Mouse (Mus musculus): ENCODE results near the gene Rps25. TPM values are rescaled to one million over a fixed set of nuclear protein-coding genes. Genes with fewer than 3 reads are reported as not detected.
A peak's percentile ranks its signal among the peaks of the same experiment; 100 is the strongest.

The Rps25 gene
- polyA plus RNA-seq, 1 experiment from 2014 or later = 1,598 TPM

- Histone ChIP-seq H3K36me3 (ENCODE audit: control insufficient read depth, insufficient read depth, low read length) (no peaks in the 10 kb centered on the region), H3K27ac (ENCODE audit: low read length) (no peak overlapping the region; the same call in 1 of the 2 replicates), H3K9me3 (replicated peaks; ENCODE audit: control insufficient read depth, low read length) (no peaks in the 10 kb centered on the region), H3K27me3 (ENCODE audit: control insufficient read depth, insufficient read depth, low read length) (no peaks in the 10 kb centered on the region), H3K9ac (ENCODE audit: low read length) (peak overlapping the region; percentile 26; the same call in 1 of the 2 replicates), H3K4me3 (replicated peaks; ENCODE audit: low read length) (no peak overlapping the region), H3K4me1 (ENCODE audit: control insufficient read depth, insufficient read depth, low read length) (peaks cover 4% of the 10 kb centered on the region), H3K4me2 (ENCODE audit: low read depth, low read length) (peak overlapping the region; percentile 7; the same call in 1 of the 2 replicates)
- 12% methylated on average over 11 of the region's 11 CpGs for WGBS
- ATAC-seq (ENCODE audit: insufficient read depth, low FRiP score) = peak; percentile 44
Observed at GRCm38 (mm10) chr9:44457035-44457742, 50.2 kb downstream of the Rps25 start.

Small RNA genes lying within 50 kb of the gene (microRNA-seq; reads per million reads assigned to microRNA genes)
- not detected for gene Mir7085

Other genes starting within 250 kb of the Rps25 start
- 12.5 and 14.0 TPM in 2 replicates for gene Cbl, start 173.1 kb upstream of the Rps25 start, polyA plus RNA-seq (2015; fragmentation: Nextera tagmentation; extraction: Ambion mirVana)
- 0.19 and 0.55 TPM in 2 replicates for gene Ccdc153, start 166.5 kb upstream of the Rps25 start, polyA plus RNA-seq (2015; fragmentation: Nextera tagmentation; extraction: Ambion mirVana)
- gene Pdzd3, start 155.7 kb upstream of the Rps25 start, polyA plus RNA-seq (2015; fragmentation: Nextera tagmentation; extraction: Ambion mirVana) = 1.3 and 2.4 TPM in 2 replicates
- gene Nlrx1, start 138.5 kb upstream of the Rps25 start, polyA plus RNA-seq (2015; fragmentation: Nextera tagmentation; extraction: Ambion mirVana) = 11.4 and 13.7 TPM in 2 replicates
- 5.2 and 5.3 TPM in 2 replicates for gene Abcg4, start 118.5 kb upstream of the Rps25 start, polyA plus RNA-seq (2015; fragmentation: Nextera tagmentation; extraction: Ambion mirVana)
- 21.2 and 23.6 TPM in 2 replicates for gene Hinfp, start 101.5 kb upstream of the Rps25 start, polyA plus RNA-seq (2015; fragmentation: Nextera tagmentation; extraction: Ambion mirVana)
- gene C2cd2l, start 86.9 kb upstream of the Rps25 start, polyA plus RNA-seq (2015; fragmentation: Nextera tagmentation; extraction: Ambion mirVana) = 6.7 and 8.0 TPM in 2 replicates
- 32.0 and 40.6 TPM in 2 replicates for gene Dpagt1, start 81.1 kb upstream of the Rps25 start, polyA plus RNA-seq (2015; fragmentation: Nextera tagmentation; extraction: Ambion mirVana)
- gene H2afx, start 72.4 kb upstream of the Rps25 start, polyA plus RNA-seq (2015; fragmentation: Nextera tagmentation; extraction: Ambion mirVana) = 203 and 218 TPM in 2 replicates
- 162 and 170 TPM in 2 replicates for gene Hmbs, start 62.9 kb upstream of the Rps25 start, polyA plus RNA-seq (2015; fragmentation: Nextera tagmentation; extraction: Ambion mirVana)
- gene Vps11, start 45.5 kb upstream of the Rps25 start, polyA plus RNA-seq (2015; fragmentation: Nextera tagmentation; extraction: Ambion mirVana) = 30.0 and 31.6 TPM in 2 replicates
- gene Hyou1, start 27.6 kb upstream of the Rps25 start, polyA plus RNA-seq (2015; fragmentation: Nextera tagmentation; extraction: Ambion mirVana) = 33.8 and 41.3 TPM in 2 replicates
- gene Slc37a4, start 10.3 kb upstream of the Rps25 start, polyA plus RNA-seq (2015; fragmentation: Nextera tagmentation; extraction: Ambion mirVana) = 34.4 and 35.6 TPM in 2 replicates
- gene Trappc4, start 461 bp downstream of the Rps25 start, polyA plus RNA-seq (2015; fragmentation: Nextera tagmentation; extraction: Ambion mirVana) = 112 and 116 TPM in 2 replicates
- 22.4 and 27.6 TPM in 2 replicates for gene Ccdc84, start 11.4 kb downstream of the Rps25 start, polyA plus RNA-seq (2015; fragmentation: Nextera tagmentation; extraction: Ambion mirVana)
- gene Foxr1, start 34.0 kb downstream of the Rps25 start, polyA plus RNA-seq (2015; fragmentation: Nextera tagmentation; extraction: Ambion mirVana) = not detected in 2 replicates
- 31.1 and 39.0 TPM in 2 replicates for gene Upk2, start 47.8 kb downstream of the Rps25 start, polyA plus RNA-seq (2015; fragmentation: Nextera tagmentation; extraction: Ambion mirVana)
- 9.0 and 10.6 TPM in 2 replicates for gene Bcl9l, start 75.7 kb downstream of the Rps25 start, polyA plus RNA-seq (2015; fragmentation: Nextera tagmentation; extraction: Ambion mirVana)
- gene Cxcr5, start 154.7 kb downstream of the Rps25 start, polyA plus RNA-seq (2015; fragmentation: Nextera tagmentation; extraction: Ambion mirVana) = 0.34 and 0.49 TPM in 2 replicates
- 10.6 and 11.5 TPM in 2 replicates for gene Ddx6, start 197.8 kb downstream of the Rps25 start, polyA plus RNA-seq (2015; fragmentation: Nextera tagmentation; extraction: Ambion mirVana)